20 mouse cellular contexts compared by ENCODE assay signal in the genomic region with DNA sequence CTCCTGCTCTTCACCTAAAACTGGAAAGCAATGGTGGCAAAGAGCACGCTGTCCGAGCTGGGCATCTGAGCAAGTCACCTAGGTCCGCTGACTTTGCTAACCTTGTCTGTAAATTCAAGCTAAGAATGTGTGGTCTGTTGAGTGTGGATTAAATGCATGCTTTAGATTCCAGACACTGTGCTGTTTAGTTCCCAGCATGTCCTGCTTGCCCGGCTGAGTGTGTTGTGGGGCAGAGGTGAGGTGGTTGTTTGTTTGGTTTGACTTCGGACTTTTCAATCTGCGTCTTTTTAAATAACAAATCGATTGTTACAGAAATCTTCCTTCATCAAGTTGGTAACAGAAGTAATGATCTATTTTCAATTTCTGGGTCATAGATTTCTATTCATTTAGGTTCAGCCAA.
"Had no signal": no experiment of that assay in that cellular context is flagged by ENCODE, and none has a peak within 500 bp of the region (broad histone marks: within the 10 kb centered on the region; RNA-seq: fewer than 3 reads in every experiment).

No protein-coding gene starts in this region.

- H3K4me2 ChIP-seq: limb, embryonic 12.5 days; limb, embryonic 15.5 days; lung, embryonic 15.5 days; midbrain, embryonic 12.5 days; midbrain, embryonic 15.5 days; neural tube, embryonic 12.5 days; neural tube, embryonic 15.5 days had no signal

- H3K9ac ChIP-seq: limb, embryonic 12.5 days; limb, embryonic 15.5 days; liver, embryonic 14.5 days; lung, embryonic 15.5 days; midbrain, embryonic 12.5 days; midbrain, embryonic 15.5 days; neural tube, embryonic 12.5 days; neural tube, embryonic 15.5 days had no signal

- H3K4me1 ChIP-seq: limb, embryonic 15.5 days; lung, embryonic 15.5 days; midbrain, embryonic 12.5 days; midbrain, embryonic 15.5 days; neural tube, embryonic 12.5 days; neural tube, embryonic 15.5 days had no signal

- DNase-seq: kidney, adult 18-20 months; kidney, adult 9 months; kidney, postnatal 14 days; kidney, postnatal 4 days; left cerebral cortex, postnatal 4 days; right cerebral cortex, adult 18-20 months; right cerebral cortex, postnatal 14 days; right cerebral cortex, postnatal 4 days; thymus, adult 2 months; thymus, postnatal 14 days; thymus, postnatal 4 days had no signal

- H3K4me3 ChIP-seq: limb, embryonic 12.5 days; limb, embryonic 15.5 days; lung, embryonic 15.5 days; midbrain, embryonic 12.5 days; midbrain, embryonic 15.5 days; neural tube, embryonic 12.5 days; neural tube, embryonic 15.5 days had no signal

- ATAC-seq: midbrain, embryonic 15.5 days had no signal

- H3K27ac ChIP-seq: limb, embryonic 12.5 days; limb, embryonic 15.5 days; liver, embryonic 14.5 days; lung, embryonic 15.5 days; midbrain, embryonic 12.5 days; midbrain, embryonic 15.5 days; neural tube, embryonic 12.5 days; neural tube, embryonic 15.5 days; stomach, postnatal 0 days had no signal

- H3K27me3 ChIP-seq: limb, embryonic 12.5 days; limb, embryonic 15.5 days; lung, embryonic 15.5 days; midbrain, embryonic 12.5 days; midbrain, embryonic 15.5 days; neural tube, embryonic 12.5 days; neural tube, embryonic 15.5 days had no signal

- H3K9me3 ChIP-seq: limb, embryonic 12.5 days; limb, embryonic 15.5 days; lung, embryonic 15.5 days; midbrain, embryonic 12.5 days; midbrain, embryonic 15.5 days; neural tube, embryonic 12.5 days; neural tube, embryonic 15.5 days had no signal
